Mouse (Mus musculus) CH12.LX (cell line): ENCODE measurements around the gene Efemp2.

Experiments used
- TCF12 ChIP-seq: IDR thresholded peaks from 2 replicates; pipeline ENCODE4 v1.6.1; 2014; ENCODE audit warnings: low read depth, mild to moderate bottlenecking, inconsistent platforms, low read length, improper control_type of control experiment
- ZC3H11A ChIP-seq: IDR thresholded peaks from 2 replicates; pipeline ENCODE4 v1.6.1; 2012; ENCODE audit warnings: low read depth, mild to moderate bottlenecking, inconsistent platforms, low read length, improper control_type of control experiment
- ZKSCAN1 ChIP-seq: IDR thresholded peaks from 2 replicates; pipeline ENCODE4 v1.6.1; 2012; ENCODE audit warnings: low read depth, inconsistent platforms, low read length, improper control_type of control experiment, borderline replicate concordance

- TF ChIP-seq TCF12 (no peak), ZC3H11A (no peak), ZKSCAN1 (no peak)
These were observed 56.4 kb downstream of the Efemp2 start for GRCm38 (mm10) chr19:5530138-5530524.
